Mouse (Mus musculus): ENCODE measurements at regions not wholly inside any gene's neighbourhood (a gene's known extent, or its start where the extent isn't known, plus 50 kb on each side); places are given as distances from the start of the nearest gene placed in this dataset.

DNA sequence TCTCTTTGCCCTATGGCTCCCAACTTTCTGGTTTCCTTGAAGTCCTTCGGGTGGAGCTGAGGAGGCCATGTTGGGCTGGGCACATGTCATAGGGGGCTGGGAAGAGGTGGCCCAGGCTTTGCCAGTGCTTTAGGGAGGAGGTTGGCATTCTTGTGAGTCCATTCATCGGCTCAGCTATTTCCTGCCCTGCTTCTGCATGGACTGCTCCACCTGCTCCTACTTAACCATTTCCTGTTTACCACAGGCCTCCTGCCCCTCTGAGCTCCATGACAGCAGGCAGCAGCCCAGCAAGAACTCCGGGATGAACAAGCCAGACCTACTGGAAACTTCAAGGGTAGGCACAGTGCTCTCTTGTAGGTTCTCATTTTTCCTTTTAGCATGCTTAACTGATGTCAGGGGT, 80.3 kb downstream of the Zfp36l1 start:
- WGBS = 66% methylated on average over 3 of the region's 3 CpGs
- no peak overlapping the region for H3K27ac ChIP-seq (ENCODE audit: insufficient read depth, low read depth, low read length)
- no peak overlapping the region for H3K4me3 ChIP-seq (ENCODE audit: low read depth, low read length)
- TF ChIP-seq CTCF (IDR thresholded peaks at IDR 0.05; ENCODE audit: extremely low read depth, insufficient read length, insufficient replicate concordance, low read depth, low read length) (no peak), POLR2A (IDR thresholded peaks at IDR 0.05; ENCODE audit: low read depth, low read length) (no peak)
- H3K27me3 ChIP-seq (ENCODE audit: control insufficient read depth, insufficient read depth, low read length) = no peaks in the 10 kb centered on the region
- H3K36me3 ChIP-seq (ENCODE audit: control insufficient read depth, insufficient read depth, low read length) = no peaks in the 10 kb centered on the region
- peaks cover 26% of the 10 kb centered on the region for H3K4me1 ChIP-seq (ENCODE audit: control insufficient read depth, insufficient read depth, insufficient read length, low read length)

DNA sequence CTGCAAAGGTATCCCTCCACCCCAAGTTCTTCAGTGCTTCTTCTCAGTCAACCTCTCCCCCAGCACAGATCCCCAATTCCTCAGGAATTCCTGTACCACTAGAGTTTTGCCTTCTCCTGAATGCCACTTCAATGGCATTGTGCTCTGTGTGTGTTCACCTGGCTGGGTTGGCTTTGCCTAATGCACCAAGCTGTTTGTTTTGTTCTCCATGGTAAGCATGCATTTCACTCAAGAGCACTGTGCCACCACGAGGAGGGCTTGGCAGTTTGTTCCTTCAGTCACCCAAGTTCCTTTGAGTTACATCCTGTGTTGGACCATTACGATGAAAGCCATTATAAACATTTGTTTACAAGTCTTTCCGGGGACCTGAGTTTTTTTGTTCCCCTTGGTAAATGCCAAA, 84.5 kb downstream of the Zfp36l1 start:
- Histone ChIP-seq H3K4me1 (ENCODE audit: control insufficient read depth, insufficient read depth, insufficient read length, low read length) (peaks cover 5% of the 10 kb centered on the region; the same call in 1 of the 2 replicates), H3K36me3 (ENCODE audit: control insufficient read depth, insufficient read depth, low read length) (no peaks in the 10 kb centered on the region), H3K27ac (ENCODE audit: insufficient read depth, low read depth, low read length) (no peak overlapping the region), H3K27me3 (ENCODE audit: control insufficient read depth, insufficient read depth, low read length) (no peaks in the 10 kb centered on the region), H3K4me3 (ENCODE audit: low read depth, low read length) (no peak overlapping the region)
- 79% methylated on average over 3 of the region's 3 CpGs for WGBS
- TF ChIP-seq POLR2A (IDR thresholded peaks at IDR 0.05; ENCODE audit: low read depth, low read length) = no peak
- no peak for TF ChIP-seq CTCF (IDR thresholded peaks at IDR 0.05; ENCODE audit: extremely low read depth, insufficient read length, insufficient replicate concordance, low read depth, low read length)

DNA sequence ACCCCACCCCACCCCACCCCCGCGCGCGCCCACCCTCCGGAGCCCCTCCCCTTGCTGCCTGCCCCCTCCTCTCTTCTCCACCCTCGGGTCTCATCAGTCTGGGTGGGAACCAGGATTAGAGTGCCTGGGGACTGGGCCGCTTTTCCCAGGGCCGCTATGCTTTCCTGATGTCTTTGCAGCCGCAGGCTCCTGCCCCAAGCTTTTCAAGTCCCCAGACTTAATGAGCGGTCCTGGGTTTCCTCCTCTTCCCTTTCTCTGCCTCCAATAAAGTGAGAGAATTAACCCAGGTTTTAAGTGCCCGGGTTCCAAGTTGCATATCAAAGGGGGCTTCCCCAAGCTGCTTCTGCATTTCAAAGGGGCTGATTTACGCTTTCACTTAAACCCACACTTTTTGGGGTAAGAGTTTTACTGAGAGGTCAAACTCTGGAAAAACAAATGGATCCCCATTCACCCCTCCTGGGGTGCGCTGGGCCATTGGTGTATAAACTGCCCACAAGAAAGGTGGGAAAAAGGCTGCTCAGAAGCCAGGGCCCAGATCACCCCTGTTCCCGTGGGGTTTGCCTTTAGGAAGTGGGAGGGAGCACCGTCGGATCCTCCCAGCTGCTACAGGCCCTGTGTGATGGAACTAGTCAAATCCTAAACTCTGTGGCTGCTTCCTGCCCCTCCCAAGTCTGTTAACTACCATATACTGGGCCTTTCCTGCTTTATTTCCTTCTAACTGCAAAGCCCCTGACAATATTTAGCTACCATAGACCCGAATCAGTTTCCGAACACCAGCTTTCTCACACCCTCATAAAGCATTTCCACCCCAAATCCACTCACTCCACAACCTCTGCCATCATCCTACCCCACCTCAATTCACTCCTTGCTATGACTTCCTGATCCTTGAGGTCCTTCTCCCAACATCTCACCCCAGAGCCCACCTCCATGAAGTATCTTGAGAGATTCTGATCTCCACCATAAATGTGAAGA, 89.4 kb downstream of the Zfp36l1 start:
- WGBS = 63% methylated on average over 18 of the region's 18 CpGs
- Histone ChIP-seq H3K27me3 (ENCODE audit: control insufficient read depth, insufficient read depth, low read length) (no peaks in the 10 kb centered on the region), H3K36me3 (ENCODE audit: control insufficient read depth, insufficient read depth, low read length) (no peaks in the 10 kb centered on the region), H3K27ac (ENCODE audit: insufficient read depth, low read depth, low read length) (no peak overlapping the region), H3K4me3 (ENCODE audit: low read depth, low read length) (no peak overlapping the region), H3K4me1 (ENCODE audit: control insufficient read depth, insufficient read depth, insufficient read length, low read length) (no peaks in the 10 kb centered on the region)
- TF ChIP-seq CTCF (IDR thresholded peaks at IDR 0.05; ENCODE audit: extremely low read depth, insufficient read length, insufficient replicate concordance, low read depth, low read length) (no peak), POLR2A (IDR thresholded peaks at IDR 0.05; ENCODE audit: low read depth, low read length) (no peak)

DNA sequence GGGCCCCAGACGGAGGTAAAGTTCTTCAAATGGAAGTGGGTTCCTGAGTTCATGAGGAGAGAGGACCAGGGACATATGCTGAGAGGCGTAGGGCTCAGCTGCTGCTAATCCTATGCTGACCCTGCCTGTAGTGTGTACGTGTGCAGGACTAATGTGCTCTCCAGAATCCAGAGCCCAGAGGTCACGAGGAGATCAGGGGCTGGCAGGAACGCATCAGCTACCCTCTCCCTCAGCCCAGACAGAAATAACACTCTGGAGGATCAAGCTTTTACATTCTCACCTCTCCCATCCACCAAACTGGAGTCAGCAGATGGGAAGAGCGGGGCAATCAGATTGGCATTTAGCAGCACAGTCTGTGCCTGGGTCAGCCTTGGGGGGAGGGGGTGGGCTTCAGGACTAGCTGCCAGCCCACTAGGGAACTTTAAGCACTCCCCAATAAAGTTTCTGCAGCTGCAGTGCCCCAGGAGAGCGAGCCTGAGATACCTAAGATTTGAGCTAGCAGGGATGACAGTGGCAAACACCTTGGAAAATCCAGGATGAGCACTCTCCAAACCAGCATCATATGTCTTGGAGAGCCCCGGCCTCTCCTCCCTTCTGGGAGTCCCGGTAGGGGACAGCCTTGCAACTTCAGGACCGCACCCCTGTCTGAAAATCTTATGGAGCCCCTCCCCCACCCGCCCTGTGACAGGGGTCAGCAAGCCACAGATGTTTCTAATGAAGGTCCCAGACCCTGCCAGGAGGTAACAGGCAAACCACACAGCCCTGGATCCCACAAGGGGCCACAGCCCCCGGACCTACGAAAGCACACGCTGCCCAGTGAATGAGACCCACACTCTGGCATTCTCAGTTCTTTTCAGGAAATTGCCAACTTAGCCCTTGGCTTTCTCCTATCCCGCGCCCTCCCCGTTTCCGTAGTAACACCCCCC, 90.4 kb downstream of the Zfp36l1 start:
- no peaks in the 10 kb centered on the region for H3K36me3 ChIP-seq (ENCODE audit: control insufficient read depth, insufficient read depth, low read length)
- no peak for TF ChIP-seq POLR2A (IDR thresholded peaks at IDR 0.05; ENCODE audit: low read depth, low read length)
- TF ChIP-seq CTCF (IDR thresholded peaks at IDR 0.05; ENCODE audit: extremely low read depth, insufficient read length, insufficient replicate concordance, low read depth, low read length) = no peak
- H3K27ac ChIP-seq (ENCODE audit: insufficient read depth, low read depth, low read length) = no peak overlapping the region
- H3K4me3 ChIP-seq (ENCODE audit: low read depth, low read length) = no peak overlapping the region
- WGBS = 68% methylated on average over 18 of the region's 18 CpGs
- H3K27me3 ChIP-seq (ENCODE audit: control insufficient read depth, insufficient read depth, low read length) = no peaks in the 10 kb centered on the region
- no peaks in the 10 kb centered on the region for H3K4me1 ChIP-seq (ENCODE audit: control insufficient read depth, insufficient read depth, insufficient read length, low read length)

DNA sequence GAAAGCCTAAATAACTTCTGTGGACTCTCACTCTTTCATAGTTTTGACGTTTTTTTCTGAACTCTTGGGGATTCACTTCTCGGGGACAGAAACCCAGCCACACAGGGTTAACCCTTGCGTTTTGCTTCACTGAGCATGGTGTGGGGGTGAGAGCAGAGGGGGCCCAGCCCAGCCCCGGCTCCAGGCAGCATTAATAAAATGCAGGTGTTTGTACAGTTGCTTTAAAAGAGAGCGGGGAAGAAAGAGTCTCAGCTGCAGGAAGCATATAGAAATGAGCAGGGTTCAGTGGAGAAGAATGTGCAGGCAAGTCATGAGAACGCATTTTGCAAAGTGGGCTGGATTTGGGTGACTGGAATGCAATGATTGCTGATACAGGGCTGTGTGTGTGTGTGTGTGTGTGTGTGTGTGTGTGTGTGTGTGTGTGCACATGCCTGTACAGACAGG, 91.8 kb downstream of the Zfp36l1 start:
- TF ChIP-seq CTCF (IDR thresholded peaks at IDR 0.05; ENCODE audit: extremely low read depth, insufficient read length, insufficient replicate concordance, low read depth, low read length) = no peak
- no peak for TF ChIP-seq POLR2A (IDR thresholded peaks at IDR 0.05; ENCODE audit: low read depth, low read length)
- peaks cover 2% of the 10 kb centered on the region; the same call in 1 of the 2 replicates for H3K4me1 ChIP-seq (ENCODE audit: control insufficient read depth, insufficient read depth, insufficient read length, low read length)
- no peaks in the 10 kb centered on the region for H3K27me3 ChIP-seq (ENCODE audit: control insufficient read depth, insufficient read depth, low read length)
- WGBS = 73% methylated on average over 6 of the region's 6 CpGs
- H3K36me3 ChIP-seq (ENCODE audit: control insufficient read depth, insufficient read depth, low read length) = no peaks in the 10 kb centered on the region
- no peak overlapping the region for H3K4me3 ChIP-seq (ENCODE audit: low read depth, low read length)
- no peak overlapping the region for H3K27ac ChIP-seq (ENCODE audit: insufficient read depth, low read depth, low read length)

GRCm38 (mm10) chr12:80018086-80018485, 94.7 kb downstream of the Zfp36l1 start:
- WGBS = 86% methylated on average over 8 of the region's 8 CpGs
- Histone ChIP-seq H3K4me3 (ENCODE audit: low read depth, low read length) (no peak overlapping the region), H3K27me3 (ENCODE audit: control insufficient read depth, insufficient read depth, low read length) (no peaks in the 10 kb centered on the region), H3K27ac (ENCODE audit: insufficient read depth, low read depth, low read length) (no peak overlapping the region), H3K4me1 (ENCODE audit: control insufficient read depth, insufficient read depth, insufficient read length, low read length) (peaks cover 2% of the 10 kb centered on the region; the same call in 1 of the 2 replicates), H3K36me3 (ENCODE audit: control insufficient read depth, insufficient read depth, low read length) (no peaks in the 10 kb centered on the region)
- no peak for TF ChIP-seq CTCF (IDR thresholded peaks at IDR 0.05; ENCODE audit: extremely low read depth, insufficient read length, insufficient replicate concordance, low read depth, low read length)
- no peak for TF ChIP-seq POLR2A (IDR thresholded peaks at IDR 0.05; ENCODE audit: low read depth, low read length)

Measured in small intestine, adult 2 months (tissue).